Mouse (Mus musculus) MEL (cell line): Measurements from ENCODE around the gene Nol6. TPM values are rescaled to one million over a fixed set of nuclear protein-coding genes. Genes with fewer than 3 reads are reported as not detected.

Experiments used
- DNase-seq: peaks from one replicate; pipeline ENCODE4 v3.0.0; 2011; ENCODE audit warnings: low read depth, low spot score
- H3K27ac ChIP-seq: 2 replicates; pipeline ENCODE4 v1.5.1; 2012; ENCODE audit warnings: low read depth, mild to moderate bottlenecking, control low read depth, low read length, moderate library complexity; ENCODE audit not compliant: control insufficient read depth
- H3K27me3 ChIP-seq, 2 experiments: fragments of 150-350 bp in 1 of 2; sonication (generic) in 1 of 2; 2 replicates each; pipeline ENCODE4 v1.6.1; 2012; ENCODE audit warnings: low read length in 2 of 2, mild to moderate bottlenecking in 2 of 2, improper control_type of control experiment in 1 of 2, moderate library complexity in 1 of 2; ENCODE audit not compliant: insufficient read depth in 2 of 2, control insufficient read depth in 1 of 2
- H3K36me3 ChIP-seq, 2 experiments: 2 replicates each; pipeline ENCODE4 v1.6.1; 2012 to 2014; ENCODE audit warnings: low read length in 2 of 2, improper control_type of control experiment in 1 of 2, inconsistent platforms in 1 of 2, mild to moderate bottlenecking in 1 of 2; ENCODE audit not compliant: insufficient read depth in 2 of 2, control insufficient read depth in 1 of 2
- H3K4me1 ChIP-seq, 2 experiments: fragments of 150-350 bp in 1 of 2; sonication (generic) in 1 of 2; 2 replicates each; pipeline ENCODE4 v1.6.1; 2012; ENCODE audit warnings: low read length in 2 of 2, improper control_type of control experiment in 1 of 2, mild to moderate bottlenecking in 1 of 2; ENCODE audit not compliant: insufficient read depth in 2 of 2, control insufficient read depth in 1 of 2
- H3K4me3 ChIP-seq, 2 experiments: fragments of 150-350 bp in 1 of 2; sonication (generic) in 1 of 2; 2 replicates each; pipeline ENCODE4 v1.5.1; 2012; ENCODE audit warnings: low read depth in 2 of 2, low read length in 2 of 2, mild to moderate bottlenecking in 2 of 2, moderate library complexity in 2 of 2, control low read depth in 1 of 2, improper control_type of control experiment in 1 of 2; ENCODE audit not compliant: control insufficient read depth in 1 of 2, insufficient read depth in 1 of 2
- H3K79me2 ChIP-seq: 2 replicates; pipeline ENCODE4 v1.6.1; 2012; ENCODE audit warnings: mild to moderate bottlenecking, low read length, moderate library complexity; ENCODE audit not compliant: control insufficient read depth, poor library complexity, insufficient read depth
- H3K9ac ChIP-seq: 2 replicates; pipeline ENCODE4 v1.6.1; 2012; ENCODE audit warnings: low read depth, mild to moderate bottlenecking, control low read depth, low read length, moderate library complexity; ENCODE audit not compliant: control insufficient read depth, poor library complexity, severe bottlenecking
- H3K9me3 ChIP-seq: fragments of 150-350 bp; sonication (generic); replicated peaks from 2 replicates; pipeline ENCODE4 v1.6.1; 2012; ENCODE audit warnings: mild to moderate bottlenecking, low read length, improper control_type of control experiment, moderate library complexity; ENCODE audit not compliant: insufficient read depth
- BHLHE40 ChIP-seq: IDR thresholded peaks from 2 replicates; pipeline ENCODE4 v1.6.1; 2012; ENCODE audit warnings: low read depth, mild to moderate bottlenecking, inconsistent platforms, low read length, improper control_type of control experiment, borderline replicate concordance
- CHD1 ChIP-seq: IDR thresholded peaks from 2 replicates; pipeline ENCODE4 v1.6.1; 2012; ENCODE audit warnings: low read depth, mild to moderate bottlenecking, inconsistent platforms, low read length, improper control_type of control experiment
- CHD2 ChIP-seq: IDR thresholded peaks from 2 replicates; pipeline ENCODE4 v1.6.1; 2011; ENCODE audit warnings: low read length, improper control_type of control experiment
- E2F4 ChIP-seq: IDR thresholded peaks from 2 replicates; pipeline ENCODE4 v1.6.1; 2011; ENCODE audit warnings: low read depth, low read length, improper control_type of control experiment, borderline replicate concordance
- ELF1 ChIP-seq: IDR thresholded peaks from 2 replicates; pipeline ENCODE4 v1.6.1; 2014; ENCODE audit warnings: low read depth, mild to moderate bottlenecking, inconsistent platforms, low read length, improper control_type of control experiment, moderate library complexity
- EP300 ChIP-seq, 2 experiments: IDR thresholded peaks; 2 replicates each; pipeline ENCODE4 v1.6.1; 2011; ENCODE audit warnings: improper control_type of control experiment in 2 of 2, low read length in 2 of 2, low read depth in 1 of 2, mild to moderate bottlenecking in 1 of 2
- ETS1 ChIP-seq: IDR thresholded peaks from 2 replicates; pipeline ENCODE4 v1.6.1; 2012; ENCODE audit warnings: low read depth, mild to moderate bottlenecking, inconsistent platforms, low read length, improper control_type of control experiment, moderate library complexity
- GATA1 ChIP-seq: IDR thresholded peaks from 2 replicates; pipeline ENCODE4 v1.6.1; 2011; ENCODE audit warnings: low read depth, low read length, improper control_type of control experiment
- HCFC1 ChIP-seq: IDR thresholded peaks from 2 replicates; pipeline ENCODE4 v1.6.1; 2012; ENCODE audit warnings: low read depth, mild to moderate bottlenecking, inconsistent platforms, low read length, improper control_type of control experiment, moderate library complexity
- JUND ChIP-seq: IDR thresholded peaks from 2 replicates; pipeline ENCODE4 v1.6.1; 2011; ENCODE audit warnings: low read depth, mild to moderate bottlenecking, improper control_type of control experiment, low read length
- KAT2A ChIP-seq: conservative IDR thresholded peaks from 2 replicates; pipeline ENCODE4 v1.6.1; 2012; ENCODE audit warnings: low read depth, low read length, improper control_type of control experiment, inconsistent platforms
- MAFK ChIP-seq: IDR thresholded peaks from 2 replicates; pipeline ENCODE4 v1.6.1; 2011; ENCODE audit warnings: low read depth, mild to moderate bottlenecking, low read length, improper control_type of control experiment, borderline replicate concordance
- MAX ChIP-seq: IDR thresholded peaks from 2 replicates; pipeline ENCODE4 v1.6.1; 2011; ENCODE audit warnings: low read length, improper control_type of control experiment
- MAZ ChIP-seq: IDR thresholded peaks from 2 replicates; pipeline ENCODE4 v1.6.1; 2012; ENCODE audit warnings: low read depth, mild to moderate bottlenecking, inconsistent platforms, low read length, improper control_type of control experiment
- MEF2A ChIP-seq: IDR thresholded peaks from 2 replicates; pipeline ENCODE4 v1.6.1; 2014; ENCODE audit warnings: low read depth, mild to moderate bottlenecking, inconsistent platforms, low read length, improper control_type of control experiment; ENCODE audit not compliant: poor library complexity, insufficient replicate concordance, severe bottlenecking; ENCODE audit errors: extremely low read depth
- MYB ChIP-seq: IDR thresholded peaks from 2 replicates; pipeline ENCODE4 v1.6.1; 2011; ENCODE audit warnings: mild to moderate bottlenecking, low read depth, low read length, improper control_type of control experiment
- MYC ChIP-seq: IDR thresholded peaks from 2 replicates; pipeline ENCODE4 v1.6.1; 2011; ENCODE audit warnings: low read depth, mild to moderate bottlenecking, low read length, improper control_type of control experiment, moderate library complexity
- NELFE ChIP-seq: IDR thresholded peaks from 2 replicates; pipeline ENCODE4 v1.6.1; 2011; ENCODE audit warnings: low read depth, low read length, improper control_type of control experiment
- NRF1 ChIP-seq: IDR thresholded peaks from 2 replicates; pipeline ENCODE4 v1.6.1; 2014; ENCODE audit warnings: low read depth, mild to moderate bottlenecking, inconsistent platforms, low read length, improper control_type of control experiment, moderate library complexity; ENCODE audit not compliant: poor library complexity, insufficient read depth, severe bottlenecking
- POLR2A ChIP-seq, 2 experiments: IDR thresholded peaks; 2 replicates each; pipeline ENCODE4 v1.6.1; 2011 to 2012; ENCODE audit warnings: low read length in 2 of 2, mild to moderate bottlenecking in 2 of 2, control low read depth in 1 of 2, improper control_type of control experiment in 1 of 2, low read depth in 1 of 2, moderate library complexity in 1 of 2; ENCODE audit not compliant: control insufficient read depth in 1 of 2, insufficient read depth in 1 of 2, poor library complexity in 1 of 2
- POLR2AphosphoS2 ChIP-seq: IDR thresholded peaks from 2 replicates; pipeline ENCODE4 v1.6.1; 2011; ENCODE audit warnings: low read length, improper control_type of control experiment
- POLR2AphosphoS5 ChIP-seq: IDR thresholded peaks from 2 replicates; pipeline ENCODE4 v1.6.1; 2012; ENCODE audit warnings: low read depth, borderline replicate concordance, mild to moderate bottlenecking, inconsistent platforms, low read length, moderate library complexity, mixed read lengths
- RAD21 ChIP-seq: IDR thresholded peaks from 2 replicates; pipeline ENCODE4 v1.6.1; 2011; ENCODE audit warnings: mild to moderate bottlenecking, low read depth, low read length, improper control_type of control experiment
- RCOR1 ChIP-seq: IDR thresholded peaks from 2 replicates; pipeline ENCODE4 v1.6.1; 2012; ENCODE audit warnings: low read depth, mild to moderate bottlenecking, inconsistent platforms, low read length, improper control_type of control experiment
- SIN3A ChIP-seq: IDR thresholded peaks from 2 replicates; pipeline ENCODE4 v1.6.1; 2012; ENCODE audit warnings: low read length, improper control_type of control experiment, inconsistent platforms
- SMC3 ChIP-seq: IDR thresholded peaks from 2 replicates; pipeline ENCODE4 v1.6.1; 2011; ENCODE audit warnings: low read depth, low read length, improper control_type of control experiment
- TAL1 ChIP-seq: IDR thresholded peaks from 2 replicates; pipeline ENCODE4 v1.6.1; 2012; ENCODE audit warnings: mild to moderate bottlenecking, inconsistent platforms, low read length, moderate library complexity, mixed read lengths
- TCF12 ChIP-seq: IDR thresholded peaks from 2 replicates; pipeline ENCODE4 v1.6.1; 2014; ENCODE audit warnings: low read depth, mild to moderate bottlenecking, inconsistent platforms, low read length, improper control_type of control experiment, moderate library complexity
- UBTF ChIP-seq: IDR thresholded peaks from 2 replicates; pipeline ENCODE4 v1.6.1; 2012; ENCODE audit warnings: low read depth, mild to moderate bottlenecking, inconsistent platforms, low read length, improper control_type of control experiment, moderate library complexity, borderline replicate concordance; ENCODE audit not compliant: insufficient read depth
- USF1 ChIP-seq: IDR thresholded peaks from 2 replicates; pipeline ENCODE4 v1.6.1; 2014; ENCODE audit warnings: low read depth, mild to moderate bottlenecking, inconsistent platforms, low read length, improper control_type of control experiment, moderate library complexity
- USF2 ChIP-seq, 2 experiments: IDR thresholded peaks; 2 replicates each; pipeline ENCODE4 v1.6.1; 2011 to 2012; ENCODE audit warnings: improper control_type of control experiment in 2 of 2, low read length in 2 of 2, borderline replicate concordance in 1 of 2, inconsistent platforms in 1 of 2, low read depth in 1 of 2, mild to moderate bottlenecking in 1 of 2; ENCODE audit not compliant: insufficient read depth in 1 of 2
- ZC3H11A ChIP-seq: IDR thresholded peaks from 2 replicates; pipeline ENCODE4 v1.6.1; 2012; ENCODE audit warnings: low read depth, mild to moderate bottlenecking, inconsistent platforms, low read length, improper control_type of control experiment
- ZMIZ1 ChIP-seq: IDR thresholded peaks from 2 replicates; pipeline ENCODE4 v1.6.1; 2012; ENCODE audit warnings: low read depth, mild to moderate bottlenecking, inconsistent platforms, low read length, improper control_type of control experiment, moderate library complexity
- ZNF384 ChIP-seq: IDR thresholded peaks from 2 replicates; pipeline ENCODE4 v1.6.1; 2012; ENCODE audit warnings: low read depth, mild to moderate bottlenecking, inconsistent platforms, low read length, improper control_type of control experiment
- polyA plus RNA-seq, 2 experiments: library from polyadenylated mRNA; stranded (reverse) in 1 of 2; unstranded in 1 of 2; fragments of >175 nt in 1 of 2; fragments of >200 nt in 1 of 2; gene quantifications; 2 replicates each; pipeline versions ENCODE4 v1.2.1 to v1.2.4; 2012; ENCODE audit warnings: low replicate concordance in 2 of 2, low read depth in 1 of 2; ENCODE audit not compliant: insufficient read length in 2 of 2, insufficient read depth in 1 of 2, missing spikeins in 1 of 2
- total RNA-seq: library from RNA; depleted of rRNA; stranded (reverse); fragments of 300-350 nt; gene quantifications from 2 replicates; pipeline ENCODE4 v1.2.3, GENCODE M21; 2012

Gene Nol6
- total and polyA plus RNA-seq, 3 experiments = 36.6 to 71.2 TPM; not detected in 1

GRCm38 (mm10) chr4:41134935-41135710, 10.9 kb upstream of the Nol6 start:
- peak overlapping the region; percentile 82 for H3K27ac ChIP-seq
- no peaks in the 10 kb centered on the region for H3K9me3 ChIP-seq
- H3K36me3 ChIP-seq = peaks cover 0 to 31% of the 10 kb centered on the region in 2 experiments; a peak in 2 of 4 replicates
- peaks cover 24% of the 10 kb centered on the region for H3K79me2 ChIP-seq
- peak overlapping the region; percentile 94 for H3K4me3 ChIP-seq
- DNase-seq = peak; percentile 86
- H3K9ac ChIP-seq = peak overlapping the region; percentile 98
- H3K4me1 ChIP-seq = peaks cover 21 to 24% of the 10 kb centered on the region in 2 experiments
- H3K27me3 ChIP-seq = no peaks in the 10 kb centered on the region
- no peak for TF ChIP-seq ZNF384
- TF ChIP-seq POLR2A (IDR thresholded peaks at IDR 0.05; ENCODE audit: control insufficient read depth in 1 of 2, insufficient read depth in 1 of 2, low read depth in 1 of 2, low read length in 2 of 2, poor library complexity in 1 of 2) = peak; percentile 58 to 67; a peak in 3 of 4 replicates
- 0 out of 2 replicates have a peak, but pooled peaks have one; percentile 26 for TF ChIP-seq RCOR1
- peak; percentile 59 for TF ChIP-seq NELFE
- TF ChIP-seq HCFC1 = peak; percentile 54; the same call in 1 of the 2 replicates
- peak; percentile 58 for TF ChIP-seq SIN3A
- no peak for TF ChIP-seq JUND
- no peak for TF ChIP-seq USF1
- TF ChIP-seq MAZ = peak; percentile 88; the same call in 1 of the 2 replicates
- TF ChIP-seq GATA1 = no peak
- 0 out of 2 replicates have a peak, but pooled peaks have one; percentile 28 for TF ChIP-seq TCF12
- peak in 1 of 2 experiments; percentile 14; a peak in 1 of 4 replicates for TF ChIP-seq EP300 (IDR thresholded peaks at IDR 0.05; ENCODE audit: low read depth in 1 of 2, low read length in 2 of 2)
- no peak for TF ChIP-seq CHD2
- 0 out of 2 replicates have a peak, but pooled peaks have one; percentile 20 for TF ChIP-seq MYC
- no peak for TF ChIP-seq MEF2A
- TF ChIP-seq ZMIZ1 = peak; percentile 45
- no peak for TF ChIP-seq POLR2AphosphoS5
- TF ChIP-seq SMC3 = no peak
- TF ChIP-seq BHLHE40 = no peak; the same call in 1 of the 2 replicates
- TF ChIP-seq USF2 (IDR thresholded peaks at IDR 0.05; ENCODE audit: borderline replicate concordance in 1 of 2, insufficient read depth in 1 of 2, low read depth in 1 of 2, low read length in 2 of 2) = no peak
- TF ChIP-seq MAX = 0 out of 2 replicates have a peak, but pooled peaks have one; percentile 18
- peak; percentile 70 for TF ChIP-seq NRF1
- TF ChIP-seq MAFK = no peak
- no peak for TF ChIP-seq RAD21
- TF ChIP-seq E2F4 = no peak
- peak; percentile 43; the same call in 1 of the 2 replicates for TF ChIP-seq ETS1
- no peak; the same call in 1 of the 2 replicates for TF ChIP-seq UBTF
- 0 out of 2 replicates have a peak, but pooled peaks have one; percentile 48 for TF ChIP-seq POLR2AphosphoS2
- TF ChIP-seq CHD1 = no peak; the same call in 1 of the 2 replicates
- no peak for TF ChIP-seq MYB
- TF ChIP-seq ZC3H11A = no peak
- peak; percentile 30; the same call in 1 of the 2 replicates for TF ChIP-seq ELF1
- no peak for TF ChIP-seq TAL1
- TF ChIP-seq KAT2A = no peak
